Mouse (Mus musculus): ENCODE measurements around the gene Csnk2a1.

- TF ChIP-seq GATA1 (IDR thresholded peaks at IDR 0.05; ENCODE audit: borderline replicate concordance, low read length) (no peak), FLI1 (IDR thresholded peaks at IDR 0.05; ENCODE audit: low read length) (no peak)
Observed at GRCm38 (mm10) chr2:152187132-152187531, 39.5 kb upstream of the Csnk2a1 start.

Data from megakaryocyte, embryonic 14.5 days (primary cell).